Mouse (Mus musculus) ES-E14 (cell line): ENCODE results near the gene Gm15262.

Experiments used
- MAFK ChIP-seq: IDR thresholded peaks from 2 replicates; pipeline ENCODE4 v1.6.1; 2014; ENCODE audit warnings: mild to moderate bottlenecking, low read depth, low read length, inconsistent platforms; ENCODE audit not compliant: insufficient read depth
- ZC3H11A ChIP-seq: IDR thresholded peaks from 2 replicates; pipeline ENCODE4 v1.6.1; 2012; ENCODE audit warnings: low read depth, mild to moderate bottlenecking, inconsistent platforms, low read length, borderline replicate concordance
- ZNF384 ChIP-seq: IDR thresholded peaks from 2 replicates; pipeline ENCODE4 v1.6.1; 2012; ENCODE audit warnings: low read depth, low read length, inconsistent platforms

GRCm38 (mm10) chrX:161370927-161371326 lies 83.7 kb downstream of the Gm15262 start:
- TF ChIP-seq MAFK (no peak), ZNF384 (no peak), ZC3H11A (no peak)
